Mouse (Mus musculus): Measurements from ENCODE around the gene Ltbp1. TPM values are rescaled to one million over a fixed set of nuclear protein-coding genes. Genes with fewer than 3 reads are reported as not detected.

The Ltbp1 gene
- polyA plus RNA-seq, 1 experiment from 2014 or later = 53.9 TPM

- Histone ChIP-seq H3K4me1 (ENCODE audit: control insufficient read depth, insufficient read depth, low read length) (peaks cover 6% of the 10 kb centered on the region), H3K27ac (replicated peaks; ENCODE audit: low read depth, low read length) (no peak overlapping the region), H3K27me3 (replicated peaks; ENCODE audit: control insufficient read depth, insufficient read depth, low read length) (no peaks in the 10 kb centered on the region), H3K9me3 (ENCODE audit: control insufficient read depth, low read length) (no peaks in the 10 kb centered on the region), H3K4me2 (ENCODE audit: low read depth, low read length) (no peak overlapping the region), H3K4me3 (ENCODE audit: low read depth, low read length) (no peak overlapping the region), H3K9ac (ENCODE audit: low read depth, low read length) (no peak overlapping the region), H3K36me3 (ENCODE audit: control insufficient read depth, insufficient read depth, low read length) (0 out of 2 replicates have a peak, but pooled peaks cover 6% of the 10 kb centered on the region)
- WGBS = 86% methylated on average over 8 of the region's 8 CpGs
- ATAC-seq (ENCODE audit: low read depth) (no peak), DNase-seq (ENCODE audit: low spot score) (no peak)
These were observed 181.6 kb downstream of the Ltbp1 start for GRCm38 (mm10) chr17:75186732-75187509.

GRCm38 (mm10) chr17:75196952-75197351 is 191.6 kb downstream of the Ltbp1 start:
- Histone ChIP-seq H3K4me3 (ENCODE audit: low read depth, low read length) (no peak overlapping the region), H3K9me3 (ENCODE audit: control insufficient read depth, low read length) (no peaks in the 10 kb centered on the region), H3K27ac (replicated peaks; ENCODE audit: low read depth, low read length) (no peak overlapping the region), H3K36me3 (ENCODE audit: control insufficient read depth, insufficient read depth, low read length) (peaks cover 8% of the 10 kb centered on the region; the same call in 1 of the 2 replicates), H3K27me3 (replicated peaks; ENCODE audit: control insufficient read depth, insufficient read depth, low read length) (no peaks in the 10 kb centered on the region), H3K9ac (ENCODE audit: low read depth, low read length) (no peak overlapping the region), H3K4me2 (ENCODE audit: low read depth, low read length) (no peak overlapping the region), H3K4me1 (ENCODE audit: control insufficient read depth, insufficient read depth, low read length) (no peaks in the 10 kb centered on the region)
- no peak for ATAC-seq (ENCODE audit: low read depth)
- 91% methylated on average over 2 of the region's 2 CpGs for WGBS
- no peak for DNase-seq (ENCODE audit: low spot score)

GRCm38 (mm10) chr17:75198767-75199166 is 193.4 kb downstream of the Ltbp1 start:
- Histone ChIP-seq H3K4me2 (ENCODE audit: low read depth, low read length) (no peak overlapping the region), H3K4me1 (ENCODE audit: control insufficient read depth, insufficient read depth, low read length) (no peaks in the 10 kb centered on the region), H3K27me3 (replicated peaks; ENCODE audit: control insufficient read depth, insufficient read depth, low read length) (no peaks in the 10 kb centered on the region), H3K9ac (ENCODE audit: low read depth, low read length) (no peak overlapping the region), H3K36me3 (ENCODE audit: control insufficient read depth, insufficient read depth, low read length) (0 out of 2 replicates have a peak, but pooled peaks cover 4% of the 10 kb centered on the region), H3K4me3 (ENCODE audit: low read depth, low read length) (no peak overlapping the region), H3K9me3 (ENCODE audit: control insufficient read depth, low read length) (no peaks in the 10 kb centered on the region), H3K27ac (replicated peaks; ENCODE audit: low read depth, low read length) (no peak overlapping the region)
- ATAC-seq (ENCODE audit: low read depth) (no peak), DNase-seq (ENCODE audit: low spot score) (no peak)
- 98% methylated on average over 2 of the region's 2 CpGs for WGBS

- ATAC-seq (ENCODE audit: low read depth) = no peak
- Histone ChIP-seq H3K27ac (replicated peaks; ENCODE audit: low read depth, low read length) (no peak overlapping the region), H3K36me3 (ENCODE audit: control insufficient read depth, insufficient read depth, low read length) (0 out of 2 replicates have a peak, but pooled peaks cover 4% of the 10 kb centered on the region), H3K27me3 (replicated peaks; ENCODE audit: control insufficient read depth, insufficient read depth, low read length) (no peaks in the 10 kb centered on the region), H3K4me3 (ENCODE audit: low read depth, low read length) (no peak overlapping the region), H3K4me1 (ENCODE audit: control insufficient read depth, insufficient read depth, low read length) (no peaks in the 10 kb centered on the region), H3K4me2 (ENCODE audit: low read depth, low read length) (no peak overlapping the region), H3K9me3 (ENCODE audit: control insufficient read depth, low read length) (no peaks in the 10 kb centered on the region), H3K9ac (ENCODE audit: low read depth, low read length) (no peak overlapping the region)
- WGBS = 86% methylated on average over 9 of the region's 9 CpGs
- no peak for DNase-seq (ENCODE audit: low spot score)
These were observed 194.3 kb downstream of the Ltbp1 start for GRCm38 (mm10) chr17:75199694-75200093.

GRCm38 (mm10) chr17:75202314-75202713 is 196.9 kb downstream of the Ltbp1 start:
- H3K4me3 ChIP-seq (ENCODE audit: low read depth, low read length) = no peak overlapping the region
- H3K27ac ChIP-seq (replicated peaks; ENCODE audit: low read depth, low read length) = no peak overlapping the region
- ATAC-seq (ENCODE audit: low read depth) (no peak), DNase-seq (ENCODE audit: low spot score) (no peak)
- no peak overlapping the region for H3K9ac ChIP-seq (ENCODE audit: low read depth, low read length)
- H3K4me2 ChIP-seq (ENCODE audit: low read depth, low read length) = no peak overlapping the region
- H3K9me3 ChIP-seq (ENCODE audit: control insufficient read depth, low read length) = no peaks in the 10 kb centered on the region
- H3K36me3 ChIP-seq (ENCODE audit: control insufficient read depth, insufficient read depth, low read length) = no peaks in the 10 kb centered on the region
- no peaks in the 10 kb centered on the region for H3K4me1 ChIP-seq (ENCODE audit: control insufficient read depth, insufficient read depth, low read length)
- no peaks in the 10 kb centered on the region for H3K27me3 ChIP-seq (replicated peaks; ENCODE audit: control insufficient read depth, insufficient read depth, low read length)
- 68% methylated on average over 3 of the region's 3 CpGs for WGBS

GRCm38 (mm10) chr17:75204065-75204464 is 198.7 kb downstream of the Ltbp1 start:
- H3K9ac ChIP-seq (ENCODE audit: low read depth, low read length) = no peak overlapping the region
- no peaks in the 10 kb centered on the region for H3K27me3 ChIP-seq (replicated peaks; ENCODE audit: control insufficient read depth, insufficient read depth, low read length)
- no peaks in the 10 kb centered on the region for H3K4me1 ChIP-seq (ENCODE audit: control insufficient read depth, insufficient read depth, low read length)
- no peak overlapping the region for H3K27ac ChIP-seq (replicated peaks; ENCODE audit: low read depth, low read length)
- 83% methylated on average over 1 of the region's 1 CpGs for WGBS
- H3K36me3 ChIP-seq (ENCODE audit: control insufficient read depth, insufficient read depth, low read length) = no peaks in the 10 kb centered on the region
- no peak overlapping the region for H3K4me3 ChIP-seq (ENCODE audit: low read depth, low read length)
- no peaks in the 10 kb centered on the region; the same call in 1 of the 2 replicates for H3K9me3 ChIP-seq (ENCODE audit: control insufficient read depth, low read length)
- DNase-seq (ENCODE audit: low spot score) = no peak
- ATAC-seq (ENCODE audit: low read depth) = no peak
- H3K4me2 ChIP-seq (ENCODE audit: low read depth, low read length) = no peak overlapping the region

GRCm38 (mm10) chr17:75206281-75206680 is 200.9 kb downstream of the Ltbp1 start:
- H3K4me1 ChIP-seq (ENCODE audit: control insufficient read depth, insufficient read depth, low read length) = no peaks in the 10 kb centered on the region
- H3K4me2 ChIP-seq (ENCODE audit: low read depth, low read length) = no peak overlapping the region
- ATAC-seq (ENCODE audit: low read depth) (no peak), DNase-seq (ENCODE audit: low spot score) (peak; percentile 63)
- H3K4me3 ChIP-seq (ENCODE audit: low read depth, low read length) = no peak overlapping the region
- H3K36me3 ChIP-seq (ENCODE audit: control insufficient read depth, insufficient read depth, low read length) = no peaks in the 10 kb centered on the region
- no peak overlapping the region for H3K9ac ChIP-seq (ENCODE audit: low read depth, low read length)
- 22% methylated on average over 3 of the region's 3 CpGs for WGBS
- no peaks in the 10 kb centered on the region for H3K27me3 ChIP-seq (replicated peaks; ENCODE audit: control insufficient read depth, insufficient read depth, low read length)
- no peaks in the 10 kb centered on the region; the same call in 1 of the 2 replicates for H3K9me3 ChIP-seq (ENCODE audit: control insufficient read depth, low read length)
- H3K27ac ChIP-seq (replicated peaks; ENCODE audit: low read depth, low read length) = no peak overlapping the region

- H3K27ac ChIP-seq (replicated peaks; ENCODE audit: low read depth, low read length) = no peak overlapping the region
- H3K9me3 ChIP-seq (ENCODE audit: control insufficient read depth, low read length) = no peaks in the 10 kb centered on the region; the same call in 1 of the 2 replicates
- ATAC-seq (ENCODE audit: low read depth) (no peak), DNase-seq (ENCODE audit: low spot score) (no peak)
- no peak overlapping the region for H3K4me3 ChIP-seq (ENCODE audit: low read depth, low read length)
- H3K9ac ChIP-seq (ENCODE audit: low read depth, low read length) = no peak overlapping the region
- no peaks in the 10 kb centered on the region for H3K4me1 ChIP-seq (ENCODE audit: control insufficient read depth, insufficient read depth, low read length)
- H3K4me2 ChIP-seq (ENCODE audit: low read depth, low read length) = no peak overlapping the region
- 86% methylated on average over 7 of the region's 7 CpGs for WGBS
- H3K27me3 ChIP-seq (replicated peaks; ENCODE audit: control insufficient read depth, insufficient read depth, low read length) = no peaks in the 10 kb centered on the region
- H3K36me3 ChIP-seq (ENCODE audit: control insufficient read depth, insufficient read depth, low read length) = no peaks in the 10 kb centered on the region
These were observed 202.9 kb downstream of the Ltbp1 start for GRCm38 (mm10) chr17:75208164-75208698.

All from embryonic facial prominence, embryonic 14.5 days (tissue).